Mouse (Mus musculus) cerebellum, adult 2 months (tissue): ENCODE data around the gene Thsd4.

ENCODE experiments used
- CTCF ChIP-seq: fragments of 200-500 bp; IDR thresholded peaks from 2 replicates; pipeline ENCODE4 v1.5.1; 2011; ENCODE audit warnings: low read depth, mild to moderate bottlenecking, control low read depth, low read length, moderate library complexity, borderline replicate concordance; ENCODE audit not compliant: insufficient read depth
- POLR2A ChIP-seq: fragments of 200-500 bp; IDR thresholded peaks from 2 replicates; pipeline ENCODE4 v1.6.1; 2011; ENCODE audit warnings: low read length, control low read depth, borderline replicate concordance; ENCODE audit not compliant: insufficient read depth

GRCm38 (mm10) chr9:60071620-60072263 is 450.1 kb downstream of the Thsd4 start:
- TF ChIP-seq POLR2A (no peak), CTCF (no peak)
